7 mouse cellular contexts compared by ENCODE assay signal in the genomic region with DNA sequence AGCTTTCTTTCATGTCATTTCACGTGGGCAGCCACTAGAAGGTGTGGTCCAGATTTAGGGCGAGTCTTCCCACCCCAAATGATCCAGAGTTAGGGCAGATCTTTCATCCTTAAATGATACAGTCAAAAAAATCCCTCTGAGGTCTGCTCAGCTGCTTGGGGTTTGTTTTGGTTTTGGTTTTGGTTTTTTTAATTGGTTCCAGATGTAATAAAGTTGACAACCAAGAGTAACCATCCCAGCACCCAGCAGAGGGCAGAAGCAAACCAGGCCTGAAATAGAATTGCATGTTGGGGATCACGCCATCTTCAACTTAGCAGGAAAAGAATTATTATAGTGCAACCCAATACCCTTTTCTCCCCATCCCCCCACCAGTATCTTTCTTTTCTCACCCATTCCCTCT. TPM values are rescaled to one million over a fixed set of nuclear protein-coding genes. Genes with fewer than 3 reads are reported as not detected.
A peak's percentile ranks its signal among the peaks of the same experiment; 100 is the strongest.
DNase-seq lines count a peak whose midpoint lies in the region; ATAC-seq and TF ChIP-seq lines count a peak whose summit lies in the region.

No protein-coding gene starts in this region.

- WGBS in midbrain, embryonic 14.5 days, result 64% methylated on average over 3 of the region's 3 CpGs
- 67% methylated on average over 3 of the region's 3 CpGs for WGBS in midbrain, embryonic 15.5 days

- peak; percentile 49; the same call in 1 of the 2 replicates for TF ChIP-seq CTCF in cortical plate, adult 2 months (IDR thresholded peaks at IDR 0.05; ENCODE audit: extremely low read depth, insufficient read depth, low read length)

- no peak overlapping the region for H3K27ac ChIP-seq in midbrain, embryonic 14.5 days (replicated peaks; ENCODE audit: low read depth, low read length)
- no peak overlapping the region for H3K27ac ChIP-seq in midbrain, embryonic 15.5 days
- H3K27ac ChIP-seq in cortical plate, adult 2 months (ENCODE audit: insufficient read depth, low read length), result no peak overlapping the region

- no peak overlapping the region for H3K4me3 ChIP-seq in midbrain, embryonic 14.5 days (replicated peaks; ENCODE audit: low read depth, low read length)
- no peak overlapping the region for H3K4me3 ChIP-seq in midbrain, embryonic 15.5 days
- no peak overlapping the region for H3K4me3 ChIP-seq in cortical plate, adult 2 months (ENCODE audit: insufficient read depth, low read length)

- no peak overlapping the region for H3K4me2 ChIP-seq in midbrain, embryonic 14.5 days (ENCODE audit: low read length)
- no peak overlapping the region for H3K4me2 ChIP-seq in midbrain, embryonic 15.5 days

- no peak for TF ChIP-seq POLR2A in cortical plate, adult 2 months (IDR thresholded peaks at IDR 0.05; ENCODE audit: extremely low read depth, insufficient read depth, low read length)

- H3K27me3 ChIP-seq in midbrain, embryonic 14.5 days (ENCODE audit: control insufficient read depth, insufficient read depth, low read length), result no peaks in the 10 kb centered on the region
- H3K27me3 ChIP-seq in midbrain, embryonic 15.5 days (replicated peaks), result no peaks in the 10 kb centered on the region

- H3K9me3 ChIP-seq in midbrain, embryonic 14.5 days (ENCODE audit: control insufficient read depth, low read length), result no peaks in the 10 kb centered on the region
- H3K9me3 ChIP-seq in midbrain, embryonic 15.5 days, result no peaks in the 10 kb centered on the region

- DNase-seq in midbrain, embryonic 14.5 days, result peak; percentile 40
- peak; percentile 92 for DNase-seq in NIH3T3 (ENCODE audit: low read depth)
- peak; percentile 75 to 84 for DNase-seq in heart, postnatal 10 days
- DNase-seq in lung, postnatal 14 days, result peak; percentile 62
- peak; percentile 66 for DNase-seq in thymus, postnatal 25 days

- ATAC-seq in midbrain, embryonic 14.5 days (ENCODE audit: low FRiP score, low TSS enrichment), result no peak
- ATAC-seq in midbrain, embryonic 15.5 days (replicated peaks), result no peak

- H3K36me3 ChIP-seq in midbrain, embryonic 14.5 days (ENCODE audit: control insufficient read depth, insufficient read depth, low read length), result no peaks in the 10 kb centered on the region
- no peaks in the 10 kb centered on the region for H3K36me3 ChIP-seq in midbrain, embryonic 15.5 days (replicated peaks)

- intact Hi-C loops in heart, postnatal 10 days (cut with DNase I), result loop anchor here (1.0 to 5.0 kb wide), 4 partner anchors 34 to 799 kb away; no protein-coding TSS in a partner anchor

- no peaks in the 10 kb centered on the region for H3K4me1 ChIP-seq in midbrain, embryonic 14.5 days (ENCODE audit: control insufficient read depth, insufficient read depth, low read length)
- H3K4me1 ChIP-seq in midbrain, embryonic 15.5 days, result no peaks in the 10 kb centered on the region
- H3K4me1 ChIP-seq in cortical plate, adult 2 months (ENCODE audit: control insufficient read depth, insufficient read depth, low read length), result no peaks in the 10 kb centered on the region

- no peak overlapping the region for H3K9ac ChIP-seq in midbrain, embryonic 14.5 days (replicated peaks; ENCODE audit: low read length)
- no peak overlapping the region for H3K9ac ChIP-seq in midbrain, embryonic 15.5 days

RNA-seq across cellular contexts. Expression of gene Nbeal1, which starts 22.0 kb away (rescaled TPM):
- polyA plus RNA-seq in midbrain, embryonic 14.5 days (2014; fragmentation: Nextera tagmentation; extraction: Ambion mirVana), result 12.7 and 13.3 TPM in 2 replicates
- polyA plus RNA-seq in midbrain, embryonic 15.5 days (2015; fragmentation: Nextera tagmentation; extraction: Ambion mirVana), result 7.9 and 9.6 TPM in 2 replicates
- 5.9 and 6.7 TPM in 2 replicates for polyA plus RNA-seq in cortical plate, adult 2 months (2012; rRNA removed)
- 10 to 100 TPM; 43.8 to 50.2 TPM for total RNA-seq in heart, postnatal 10 days (2021)

RNA-seq across cellular contexts. Expression of gene Wdr12, which starts 60.0 kb away (rescaled TPM):
- 45.0 and 50.6 TPM in 2 replicates for polyA plus RNA-seq in midbrain, embryonic 14.5 days (2014; fragmentation: Nextera tagmentation; extraction: Ambion mirVana)
- 44.7 and 49.2 TPM in 2 replicates for polyA plus RNA-seq in midbrain, embryonic 15.5 days (2015; fragmentation: Nextera tagmentation; extraction: Ambion mirVana)
- 21.9 and 22.4 TPM in 2 replicates for polyA plus RNA-seq in cortical plate, adult 2 months (2012; rRNA removed)
- total RNA-seq in heart, postnatal 10 days (2021), result 10 to 100 TPM; 11.2 to 11.9 TPM

Comparison
In these comparisons a context has a peak if more than half of its experiments do, and no peak if none do; other contexts are left out.
1. DNase-seq: peak in every context shown above with its lines; median percentile 92 in NIH3T3; 80 in heart, postnatal 10 days; 66 in thymus, postnatal 25 days; 62 in lung, postnatal 14 days; 40 in midbrain, embryonic 14.5 days.